Mouse (Mus musculus): Measurements from ENCODE around the gene Gm13694.
"Not testable (repeated sequence)": the region's sequence is repeated elsewhere in the genome, so short reads cannot be mapped to it uniquely, and the experiment has no call there.

GRCm38 (mm10) chr2:83955393-83955792 is 23.3 kb upstream of the Gm13694 start, which contains the start of gene Gm13698:
- not testable (repeated sequence) for TF ChIP-seq CTCF, EP300 (IDR thresholded peaks at IDR 0.05; ENCODE audit: low read depth)
